8 mouse cellular contexts compared by ENCODE assay signal in genomic region chr9:106464751-106465541, GRCm38 (mm10). TPM values are rescaled to one million over a fixed set of nuclear protein-coding genes. Genes with fewer than 3 reads are reported as not detected.
DNase-seq lines count a peak whose midpoint lies in the region; ATAC-seq and TF ChIP-seq lines count a peak whose summit lies in the region.

No protein-coding gene starts in this region.

- no peaks in the 10 kb centered on the region; the same call in 1 of the 2 replicates for H3K36me3 ChIP-seq in intestine, postnatal 0 days (ENCODE audit: control insufficient read depth, insufficient read depth)

- peaks cover 19% of the 10 kb centered on the region; the same call in 1 of the 2 replicates for H3K27me3 ChIP-seq in intestine, postnatal 0 days (replicated peaks; ENCODE audit: control insufficient read depth, insufficient read depth, low read length)

- peak; percentile 55 for DNase-seq in ovary, postnatal 36 days (ENCODE audit: low spot score)
- DNase-seq in ovary, adult 18-20 months (ENCODE audit: low spot score): no peak
- DNase-seq in cerebellum, postnatal 10 days: peak; percentile 93 to 95
- DNase-seq in gastrocnemius, postnatal 14 days: peak; percentile 71
- peak; percentile 45 for DNase-seq in liver
- DNase-seq in naive thymus-derived CD4-positive, alpha-beta T cell, adult 2 months (ENCODE audit: low read depth): peak; percentile 33
- DNase-seq in adipocyte (ENCODE audit: low spot score): no peak

- TF ChIP-seq CTCF in intestine, postnatal 0 days (IDR thresholded peaks at IDR 0.05; ENCODE audit: low read depth): no peak

- no peak overlapping the region for H3K27ac ChIP-seq in intestine, postnatal 0 days (ENCODE audit: low read depth, low read length)

- peak; percentile 37; the same call in 1 of the 2 replicates for ATAC-seq in intestine, postnatal 0 days

- H3K4me1 ChIP-seq in intestine, postnatal 0 days (replicated peaks; ENCODE audit: control insufficient read depth, insufficient read depth, low read length): no peaks in the 10 kb centered on the region

- H3K9me3 ChIP-seq in intestine, postnatal 0 days (ENCODE audit: control insufficient read depth): no peaks in the 10 kb centered on the region

- H3K9ac ChIP-seq in intestine, postnatal 0 days (ENCODE audit: low read depth, low read length): peak overlapping the region; percentile 57

- H3K4me2 ChIP-seq in intestine, postnatal 0 days (replicated peaks; ENCODE audit: low read depth): peak overlapping the region; percentile 94

- WGBS in intestine, postnatal 0 days: 1% methylated on average over 97 of the region's 99 CpGs

- intact Hi-C loops in gastrocnemius, postnatal 14 days (cut with DNase I; ENCODE audit: low total_unique reads): no loop called here

- H3K4me3 ChIP-seq in intestine, postnatal 0 days (ENCODE audit: low read depth, low read length): peak overlapping the region; percentile 56

RNA-seq across cellular contexts. Expression of gene Gpr62, which starts 0.8 kb away (rescaled TPM):
- total RNA-seq in gastrocnemius, postnatal 14 days (2021): under 1 TPM; 0.16 to 0.33 TPM
- 0.17 and 0.26 TPM in 2 replicates for polyA plus RNA-seq in intestine, postnatal 0 days (2015; fragmentation: Nextera tagmentation; extraction: Ambion mirVana)

RNA-seq across cellular contexts. Expression of gene Rrp9, which starts 10.8 kb away (rescaled TPM):
- total RNA-seq in gastrocnemius, postnatal 14 days (2021): 10 to 100 TPM; 12.6 to 18.4 TPM
- 17.7 and 19.4 TPM in 2 replicates for polyA plus RNA-seq in intestine, postnatal 0 days (2015; fragmentation: Nextera tagmentation; extraction: Ambion mirVana)

RNA-seq across cellular contexts. Expression of gene Parp3, which starts 11.8 kb away (rescaled TPM):
- 10 to 100 TPM; 64.1 to 76.2 TPM for total RNA-seq in gastrocnemius, postnatal 14 days (2021)
- polyA plus RNA-seq in intestine, postnatal 0 days (2015; fragmentation: Nextera tagmentation; extraction: Ambion mirVana): 2.5 and 3.8 TPM in 2 replicates

RNA-seq across cellular contexts. Expression of gene Pcbp4, which starts 11.9 kb away (rescaled TPM):
- 10 to 100 TPM; 47.6 to 48.7 TPM for total RNA-seq in gastrocnemius, postnatal 14 days (2021)
- polyA plus RNA-seq in intestine, postnatal 0 days (2015; fragmentation: Nextera tagmentation; extraction: Ambion mirVana): 13.8 and 15.7 TPM in 2 replicates

RNA-seq across cellular contexts. Expression of gene Abhd14a, which starts 17.5 kb away (rescaled TPM):
- 10 to 100 TPM; 13.3 to 16.0 TPM for total RNA-seq in gastrocnemius, postnatal 14 days (2021)
- polyA plus RNA-seq in intestine, postnatal 0 days (2015; fragmentation: Nextera tagmentation; extraction: Ambion mirVana): 20.8 and 21.0 TPM in 2 replicates

Comparison
In these comparisons a context has a peak if more than half of its experiments do, and no peak if none do; other contexts are left out.
1. DNase-seq: peak in ovary, postnatal 36 days (single experiment), cerebellum, postnatal 10 days (2 of 2), gastrocnemius, postnatal 14 days (single experiment), liver (single experiment) and naive thymus-derived CD4-positive, alpha-beta T cell, adult 2 months (single experiment); none in ovary, adult 18-20 months (single experiment) and adipocyte (single experiment).